Mouse (Mus musculus) ovary, adult 2 months (tissue): ENCODE data around the gene Ace3. TPM values are rescaled to one million over a fixed set of nuclear protein-coding genes. Genes with fewer than 3 reads are reported as not detected.

Experiments
- polyA plus RNA-seq: library from polyadenylated mRNA; depleted of rRNA; stranded (reverse); fragments of >200 nt; gene quantifications from 2 replicates; pipeline ENCODE4 v1.2.3, GENCODE M21; 2012; rRNA removed

Ace3 gene
- not detected in 2 replicates for polyA plus RNA-seq

DNA sequence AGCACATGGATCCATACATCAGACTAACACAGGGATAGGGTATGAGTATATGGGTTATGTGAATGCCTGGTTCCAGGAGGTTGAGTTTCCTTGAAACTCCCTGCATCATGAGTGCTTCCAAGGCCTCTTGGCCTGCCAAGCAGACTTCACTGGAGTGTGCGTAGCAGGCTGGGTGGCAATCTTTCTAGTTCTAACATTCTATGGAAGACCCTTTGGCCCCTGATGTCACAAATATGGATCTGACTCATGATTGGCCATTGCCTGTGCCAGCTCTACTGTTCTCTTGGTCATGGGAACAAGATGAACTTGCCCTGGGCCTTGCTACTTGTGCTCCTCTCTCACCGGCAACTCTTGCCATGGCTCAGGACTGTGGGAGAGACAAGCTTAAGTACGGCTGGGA, at the start of gene Ace3:
TSS of gene Ace3 (plus strand) at position 301 of the 400 bp plus-strand sequence.

DNA sequence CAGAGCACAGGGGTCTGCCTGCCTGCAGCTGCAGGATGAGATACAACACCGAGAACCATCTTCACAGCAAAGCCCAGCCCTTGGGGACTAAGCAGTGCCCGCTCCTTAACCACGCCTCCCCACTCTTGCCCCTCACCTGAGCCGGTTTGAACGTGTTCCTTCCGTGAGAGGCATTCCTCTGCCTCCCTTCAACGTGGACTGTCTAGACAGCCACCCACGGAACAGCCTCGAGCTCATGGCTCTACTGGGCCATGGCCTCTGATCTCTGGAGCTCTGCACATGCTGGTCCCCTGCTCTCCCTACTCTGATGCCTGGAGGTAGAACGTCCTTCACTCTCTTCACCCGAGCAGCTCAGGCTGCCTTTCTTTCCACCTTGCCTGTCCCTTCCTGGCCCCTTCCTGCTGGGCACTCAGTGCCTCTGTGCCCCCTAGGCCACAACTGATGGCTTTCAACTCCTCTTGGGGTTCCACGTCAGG, 41.5 kb upstream of the Ace3 start, which contains the start of gene Cyb561:
TSS of gene Cyb561 (minus strand) at position 426 of the 476 bp plus-strand sequence.

DNA sequence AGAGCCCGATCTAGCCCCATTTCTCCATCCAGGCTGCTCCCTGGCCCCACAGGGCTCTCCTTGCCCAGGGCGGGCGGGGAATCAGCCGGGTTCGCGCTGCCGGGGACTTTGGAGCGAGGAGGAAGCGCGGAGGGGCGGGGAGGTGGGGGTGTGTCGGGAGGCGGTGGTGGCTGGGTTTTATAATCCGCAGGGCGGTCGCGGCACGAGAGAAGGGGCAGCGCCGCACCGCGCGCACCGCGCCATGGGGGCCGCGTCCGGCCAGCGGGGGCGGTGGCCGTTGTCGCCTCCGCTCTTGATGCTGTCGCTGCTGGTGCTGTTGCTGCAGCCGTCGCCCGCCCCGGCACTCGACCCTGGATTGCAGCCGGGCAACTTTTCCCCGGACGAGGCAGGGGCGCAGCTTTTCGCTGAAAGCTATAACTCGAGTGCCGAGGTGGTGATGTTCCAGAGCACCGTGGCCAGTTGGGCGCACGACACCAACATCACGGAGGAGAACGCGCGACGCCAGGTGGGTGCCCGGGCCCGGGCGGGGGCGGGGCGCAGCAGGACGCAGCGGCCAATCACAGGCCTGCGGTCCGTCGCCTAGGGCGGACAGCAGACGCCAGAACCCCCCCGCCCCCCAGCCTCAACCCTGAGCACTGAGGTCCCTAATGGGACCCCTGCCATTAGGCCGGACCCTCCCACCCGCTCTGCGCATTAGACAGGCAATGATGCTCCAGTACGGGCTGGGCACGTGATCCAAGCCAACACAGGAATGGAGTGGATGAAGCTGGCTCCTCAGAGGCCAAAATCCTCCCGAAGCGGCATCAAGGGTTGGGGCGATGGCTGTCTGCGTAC, 26.5 kb upstream of the Ace3 start, which contains the start of gene Ace:
TSS of gene Ace (plus strand) at position 205 of the 834 bp plus-strand sequence.

DNA sequence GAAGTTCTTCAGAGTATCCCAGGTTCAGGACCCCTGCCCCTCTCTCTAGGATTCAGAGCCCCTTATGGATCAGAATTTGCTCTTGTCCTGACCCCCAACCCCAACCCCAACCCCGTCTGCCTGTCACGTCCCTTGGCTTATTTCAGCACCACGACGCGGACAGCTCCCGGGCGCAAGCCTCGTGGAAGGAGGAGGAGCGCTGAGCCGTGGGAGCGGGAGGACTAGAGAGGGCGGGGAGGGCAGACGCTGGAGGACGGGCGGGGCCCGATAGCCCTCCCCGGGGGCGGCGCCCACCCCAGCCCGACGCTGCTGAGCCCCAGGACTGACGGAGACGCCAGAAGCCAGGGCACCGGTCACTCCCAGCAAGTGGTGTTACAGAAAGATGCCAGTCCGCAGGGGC, 13.3 kb downstream of the Ace3 start, which contains the start of gene Kcnh6:
TSS of gene Kcnh6 (plus strand) at position 304 of the 400 bp plus-strand sequence.

GRCm38 (mm10) chr11:106036548-106037417, 42.3 kb downstream of the Ace3 start, which contains the start of gene Dcaf7:
TSS of gene Dcaf7 (plus strand) at chr11:106036872.

Other genes starting within 250 kb of the Ace3 start
- gene Cyb561, start 41.3 kb upstream of the Ace3 start, polyA plus RNA-seq = 43.9 and 48.1 TPM in 2 replicates
- 33.7 and 33.9 TPM in 2 replicates for gene Ace, start 26.7 kb upstream of the Ace3 start, polyA plus RNA-seq
- 0.41 and 0.78 TPM in 2 replicates for gene Kcnh6, start 13.4 kb downstream of the Ace3 start, polyA plus RNA-seq
- gene Dcaf7, start 42.2 kb downstream of the Ace3 start, polyA plus RNA-seq = 50.3 and 50.4 TPM in 2 replicates
- 13.4 and 14.6 TPM in 2 replicates for gene Taco1, start 71.4 kb downstream of the Ace3 start, polyA plus RNA-seq
- 51.7 and 55.4 TPM in 2 replicates for gene Map3k3, start 89.9 kb downstream of the Ace3 start, polyA plus RNA-seq
- not detected in 2 replicates for gene Gm10840, start 166.2 kb downstream of the Ace3 start, polyA plus RNA-seq
- gene Limd2, start 166.2 kb downstream of the Ace3 start, polyA plus RNA-seq = 26.1 and 32.1 TPM in 2 replicates
- 24.5 and 35.7 TPM in 2 replicates for gene Strada, start 207.5 kb downstream of the Ace3 start, polyA plus RNA-seq
- gene Ccdc47, start 221.7 kb downstream of the Ace3 start, polyA plus RNA-seq = 9.6 and 9.7 TPM in 2 replicates
- gene Ddx42, start 222.3 kb downstream of the Ace3 start, polyA plus RNA-seq = 10.6 and 14.3 TPM in 2 replicates